Mouse (Mus musculus) E14TG2a.4 (cell line): ENCODE results near the gene Afdn.

ENCODE experiments used
- H3K27me3 ChIP-seq: 2 replicates; pipeline ENCODE4 v1.6.1; 2014; ENCODE audit warnings: low read length, control low read depth; ENCODE audit not compliant: insufficient read depth
- H3K36me3 ChIP-seq: 2 replicates; pipeline ENCODE4 v1.6.1; 2014; ENCODE audit warnings: low read length, control low read depth; ENCODE audit not compliant: insufficient read depth
- H3K4me1 ChIP-seq: replicated peaks from 2 replicates; pipeline ENCODE4 v1.6.1; 2014; ENCODE audit warnings: low read depth, low read length, control low read depth
- H3K4me3 ChIP-seq: replicated peaks from 2 replicates; pipeline ENCODE4 v1.5.1; 2014; ENCODE audit warnings: mild to moderate bottlenecking, low read length
- H3K9me3 ChIP-seq: 2 replicates; pipeline ENCODE4 v1.6.1; 2014; ENCODE audit warnings: low read length, control low read depth
- CTCF ChIP-seq: conservative IDR thresholded peaks from 2 replicates; pipeline ENCODE4 v1.5.1; 2014; ENCODE audit warnings: low read length
- NANOG ChIP-seq: IDR thresholded peaks from 2 replicates; pipeline ENCODE4 v1.6.1; 2014; ENCODE audit warnings: borderline replicate concordance, low read length, mixed read lengths
- POU5F1 ChIP-seq: IDR thresholded peaks from 2 replicates; pipeline ENCODE4 v1.6.1; 2014; ENCODE audit warnings: low read length, borderline replicate concordance

Gene Afdn

GRCm38 (mm10) chr17:13720187-13720586 lies 40.2 kb upstream of the Afdn start:
- peaks cover 12% of the 10 kb centered on the region for H3K4me1 ChIP-seq
- TF ChIP-seq NANOG (no peak), CTCF (no peak), POU5F1 (no peak)

GRCm38 (mm10) chr17:13721372-13721771 lies 39.0 kb upstream of the Afdn start:
- Histone ChIP-seq H3K4me3 (no peak overlapping the region), H3K27me3 (peaks cover 13% of the 10 kb centered on the region; the same call in 1 of the 2 replicates), H3K4me1 (no peaks in the 10 kb centered on the region), H3K9me3 (no peaks in the 10 kb centered on the region), H3K36me3 (no peaks in the 10 kb centered on the region)
- TF ChIP-seq POU5F1 = no peak
- TF ChIP-seq NANOG = no peak
- TF ChIP-seq CTCF = no peak

More at GRCm38 (mm10) chr17:13720187-13720586, 40.2 kb upstream of the Afdn start:
- Histone ChIP-seq H3K27me3 (peaks cover 13% of the 10 kb centered on the region; the same call in 1 of the 2 replicates), H3K9me3 (no peaks in the 10 kb centered on the region), H3K4me3 (no peak overlapping the region), H3K36me3 (no peaks in the 10 kb centered on the region)

GRCm38 (mm10) chr17:13722434-13722833 lies 37.9 kb upstream of the Afdn start:
- H3K4me3 ChIP-seq = no peak overlapping the region
- no peaks in the 10 kb centered on the region for H3K4me1 ChIP-seq
- H3K27me3 ChIP-seq = peaks cover 13% of the 10 kb centered on the region; the same call in 1 of the 2 replicates
- TF ChIP-seq CTCF (no peak), POU5F1 (no peak), NANOG (no peak)
- H3K36me3 ChIP-seq = no peaks in the 10 kb centered on the region
- no peaks in the 10 kb centered on the region for H3K9me3 ChIP-seq

- H3K9me3 ChIP-seq = no peaks in the 10 kb centered on the region
- H3K27me3 ChIP-seq = peaks cover 13% of the 10 kb centered on the region; the same call in 1 of the 2 replicates
- H3K4me3 ChIP-seq = no peak overlapping the region
- TF ChIP-seq NANOG = no peak
- no peak for TF ChIP-seq CTCF
- TF ChIP-seq POU5F1 = no peak
- no peaks in the 10 kb centered on the region for H3K4me1 ChIP-seq
- no peaks in the 10 kb centered on the region for H3K36me3 ChIP-seq
These were observed 35.3 kb upstream of the Afdn start for GRCm38 (mm10) chr17:13725004-13725550.

GRCm38 (mm10) chr17:13726832-13727355 lies 33.4 kb upstream of the Afdn start:
- H3K4me1 ChIP-seq = peaks cover 12% of the 10 kb centered on the region
- H3K4me3 ChIP-seq = no peak overlapping the region
- no peaks in the 10 kb centered on the region for H3K9me3 ChIP-seq
- H3K27me3 ChIP-seq = peaks cover 2% of the 10 kb centered on the region; the same call in 1 of the 2 replicates
- no peaks in the 10 kb centered on the region for H3K36me3 ChIP-seq
- TF ChIP-seq NANOG = no peak
- no peak for TF ChIP-seq POU5F1
- no peak for TF ChIP-seq CTCF

GRCm38 (mm10) chr17:13730980-13731726 lies 29.2 kb upstream of the Afdn start:
- Histone ChIP-seq H3K27me3 (peaks cover 2% of the 10 kb centered on the region; the same call in 1 of the 2 replicates), H3K36me3 (no peaks in the 10 kb centered on the region)

GRCm38 (mm10) chr17:13731727-13732112 lies 28.6 kb upstream of the Afdn start:
- TF ChIP-seq POU5F1 = no peak
- TF ChIP-seq CTCF = no peak
- TF ChIP-seq NANOG = no peak
- peak overlapping the region; percentile 49 for H3K4me3 ChIP-seq
- no peaks in the 10 kb centered on the region for H3K9me3 ChIP-seq
- peaks cover 48% of the 10 kb centered on the region for H3K4me1 ChIP-seq
- peaks cover 2% of the 10 kb centered on the region; the same call in 1 of the 2 replicates for H3K27me3 ChIP-seq
- no peaks in the 10 kb centered on the region for H3K36me3 ChIP-seq

More at GRCm38 (mm10) chr17:13730980-13731726, 29.2 kb upstream of the Afdn start:
- TF ChIP-seq NANOG = no peak
- no peaks in the 10 kb centered on the region for H3K9me3 ChIP-seq
- H3K4me1 ChIP-seq = peaks cover 48% of the 10 kb centered on the region
- H3K4me3 ChIP-seq = peak overlapping the region; percentile 49

- no peaks in the 10 kb centered on the region for H3K36me3 ChIP-seq
- peaks cover 5% of the 10 kb centered on the region for H3K9me3 ChIP-seq
- no peak for TF ChIP-seq NANOG
- TF ChIP-seq POU5F1 = no peak
- no peak for TF ChIP-seq CTCF
- H3K27me3 ChIP-seq = peaks cover 2% of the 10 kb centered on the region; the same call in 1 of the 2 replicates
- peak overlapping the region; percentile 49 for H3K4me3 ChIP-seq
- H3K4me1 ChIP-seq = peaks cover 48% of the 10 kb centered on the region
These were observed 27.7 kb upstream of the Afdn start for GRCm38 (mm10) chr17:13732685-13733084.

GRCm38 (mm10) chr17:13733971-13734370 lies 26.4 kb upstream of the Afdn start:
- Histone ChIP-seq H3K9me3 (peaks cover 7% of the 10 kb centered on the region), H3K4me3 (no peak overlapping the region), H3K27me3 (peaks cover 2% of the 10 kb centered on the region; the same call in 1 of the 2 replicates), H3K4me1 (peaks cover 48% of the 10 kb centered on the region), H3K36me3 (no peaks in the 10 kb centered on the region)
- TF ChIP-seq NANOG (no peak), POU5F1 (no peak), CTCF (no peak)
